Mouse (Mus musculus): ENCODE results near the gene Ppp1r13l. TPM values are rescaled to one million over a fixed set of nuclear protein-coding genes. Genes with fewer than 3 reads are reported as not detected.
A peak's percentile ranks its signal among the peaks of the same experiment; 100 is the strongest.

Gene Ppp1r13l
- polyA plus RNA-seq, 1 experiment from 2014 or later, result 7.8 TPM

DNA sequence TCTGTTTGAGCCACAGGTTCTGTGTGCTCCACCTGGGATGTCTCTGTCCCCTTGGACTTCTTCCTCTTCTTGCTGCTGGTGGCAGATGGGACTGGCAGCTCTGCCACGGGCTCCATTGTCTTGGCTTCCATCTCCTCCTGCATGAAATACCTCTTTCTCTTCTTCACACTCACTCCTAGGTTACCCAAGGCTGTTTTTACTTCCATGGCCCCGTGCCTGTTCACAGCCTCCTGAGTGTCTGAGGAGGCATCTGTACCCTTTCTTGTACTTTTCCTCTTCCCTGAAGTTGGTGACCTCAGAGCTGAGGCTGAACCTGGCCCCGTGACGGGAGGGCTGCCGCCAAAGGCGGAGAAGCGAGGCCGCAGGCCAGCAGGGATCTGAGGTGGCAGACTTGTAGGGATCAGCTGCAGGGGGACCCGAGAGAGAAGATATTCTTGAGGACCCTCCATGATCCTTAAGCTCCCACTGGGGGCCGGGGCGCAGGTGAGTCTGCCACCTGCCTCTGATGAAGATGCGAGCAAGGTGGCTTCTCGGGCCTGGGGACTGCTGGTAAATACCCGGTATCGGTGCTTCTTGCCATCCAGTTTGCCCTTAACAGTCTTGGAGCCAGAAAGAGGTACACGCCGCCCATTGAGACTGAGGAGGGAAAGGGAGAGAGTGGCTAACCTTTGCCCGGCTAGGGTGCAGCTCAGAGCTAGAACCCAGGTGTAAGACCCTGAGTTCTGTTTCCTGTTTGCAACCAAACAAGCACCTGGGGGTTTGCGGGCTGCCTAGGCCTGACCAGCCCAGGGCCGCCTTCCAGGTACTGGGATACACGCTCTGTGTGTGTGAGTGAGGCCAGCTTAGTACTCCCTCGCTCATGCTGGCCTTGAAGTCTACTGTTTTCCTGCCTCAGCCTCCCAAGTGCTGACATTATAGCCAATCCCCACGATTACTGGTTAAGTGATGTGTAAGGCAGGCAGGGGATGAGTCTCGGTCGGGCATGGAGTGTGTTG, 1.9 kb upstream of the Ppp1r13l start:
- Histone ChIP-seq H3K4me1 (ENCODE audit: control insufficient read depth, insufficient read depth, low read length) (peaks cover 28% of the 10 kb centered on the region), H3K9ac (ENCODE audit: low read length) (peak overlapping the region; percentile 81; the same call in 1 of the 2 replicates), H3K4me3 (replicated peaks; ENCODE audit: low read length) (peak overlapping the region; percentile 73; the same call in 1 of the 2 replicates), H3K9me3 (replicated peaks; ENCODE audit: control insufficient read depth, low read length) (no peaks in the 10 kb centered on the region), H3K27ac (ENCODE audit: low read length) (no peak overlapping the region), H3K4me2 (ENCODE audit: low read depth, low read length) (peak overlapping the region; percentile 87), H3K36me3 (ENCODE audit: control insufficient read depth, insufficient read depth, low read length) (peaks cover 18% of the 10 kb centered on the region; the same call in 1 of the 2 replicates), H3K27me3 (ENCODE audit: control insufficient read depth, insufficient read depth, low read length) (no peaks in the 10 kb centered on the region)
- WGBS, result 92% methylated on average over 25 of the region's 25 CpGs
- no peak for ATAC-seq (ENCODE audit: insufficient read depth, low FRiP score)

- Histone ChIP-seq H3K4me2 (ENCODE audit: low read depth, low read length) (peak overlapping the region; percentile 87), H3K27ac (ENCODE audit: low read length) (0 out of 2 replicates have a peak overlapping the region, but pooled peaks have one; percentile 70), H3K4me1 (ENCODE audit: control insufficient read depth, insufficient read depth, low read length) (peaks cover 31% of the 10 kb centered on the region), H3K36me3 (ENCODE audit: control insufficient read depth, insufficient read depth, low read length) (0 out of 2 replicates have a peak, but pooled peaks cover 14% of the 10 kb centered on the region), H3K4me3 (replicated peaks; ENCODE audit: low read length) (peak overlapping the region; percentile 73), H3K27me3 (ENCODE audit: control insufficient read depth, insufficient read depth, low read length) (no peaks in the 10 kb centered on the region), H3K9me3 (replicated peaks; ENCODE audit: control insufficient read depth, low read length) (no peaks in the 10 kb centered on the region), H3K9ac (ENCODE audit: low read length) (peak overlapping the region; percentile 81)
- ATAC-seq (ENCODE audit: insufficient read depth, low FRiP score), result no peak
- WGBS, result 9% methylated on average over 13 of the region's 13 CpGs
Observed at GRCm38 (mm10) chr7:19358634-19359033, 915 bp upstream of the Ppp1r13l start.

GRCm38 (mm10) chr7:19359892-19360641, 518 bp downstream of the Ppp1r13l start:
- H3K4me1 ChIP-seq (ENCODE audit: control insufficient read depth, insufficient read depth, low read length), result peaks cover 36% of the 10 kb centered on the region
- peak overlapping the region; percentile 81 for H3K9ac ChIP-seq (ENCODE audit: low read length)
- peak overlapping the region; percentile 73 for H3K4me3 ChIP-seq (replicated peaks; ENCODE audit: low read length)
- peak overlapping the region; percentile 70 for H3K27ac ChIP-seq (ENCODE audit: low read length)
- peak overlapping the region; percentile 87 for H3K4me2 ChIP-seq (ENCODE audit: low read depth, low read length)
- ATAC-seq (ENCODE audit: insufficient read depth, low FRiP score), result peak; percentile 66
- H3K9me3 ChIP-seq (replicated peaks; ENCODE audit: control insufficient read depth, low read length), result no peaks in the 10 kb centered on the region
- WGBS, result under 1% methylated on average over 44 of the region's 45 CpGs
- H3K36me3 ChIP-seq (ENCODE audit: control insufficient read depth, insufficient read depth, low read length), result 0 out of 2 replicates have a peak, but pooled peaks cover 9% of the 10 kb centered on the region
- no peaks in the 10 kb centered on the region for H3K27me3 ChIP-seq (ENCODE audit: control insufficient read depth, insufficient read depth, low read length)

DNA sequence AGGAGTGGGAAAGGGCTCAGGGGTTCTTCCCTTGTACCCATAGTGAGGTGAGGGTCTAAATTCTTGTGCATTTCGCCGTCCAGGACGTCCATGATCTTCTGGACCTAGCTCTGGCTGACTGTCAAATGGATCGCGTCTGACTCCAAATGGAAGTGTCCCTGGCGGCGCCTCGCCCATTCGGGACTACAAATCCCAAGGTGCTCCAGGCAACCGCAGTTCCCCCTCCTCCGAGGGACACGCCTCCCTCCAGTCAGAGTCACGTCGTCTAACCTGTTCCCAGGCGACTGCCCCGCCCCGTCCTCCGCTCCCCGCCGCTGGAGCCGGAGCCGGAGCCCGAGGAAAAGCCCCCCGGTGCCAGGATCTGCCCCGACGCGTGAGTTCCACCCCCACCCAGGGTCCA, 1.4 kb downstream of the Ppp1r13l start:
- Histone ChIP-seq H3K36me3 (ENCODE audit: control insufficient read depth, insufficient read depth, low read length) (0 out of 2 replicates have a peak, but pooled peaks cover 6% of the 10 kb centered on the region), H3K4me2 (ENCODE audit: low read depth, low read length) (peak overlapping the region; percentile 87), H3K9me3 (replicated peaks; ENCODE audit: control insufficient read depth, low read length) (no peaks in the 10 kb centered on the region), H3K9ac (ENCODE audit: low read length) (peak overlapping the region; percentile 81), H3K4me1 (ENCODE audit: control insufficient read depth, insufficient read depth, low read length) (peaks cover 36% of the 10 kb centered on the region), H3K27ac (ENCODE audit: low read length) (peak overlapping the region; percentile 82), H3K27me3 (ENCODE audit: control insufficient read depth, insufficient read depth, low read length) (no peaks in the 10 kb centered on the region), H3K4me3 (replicated peaks; ENCODE audit: low read length) (peak overlapping the region; percentile 73)
- WGBS, result under 1% methylated on average over 27 of the region's 27 CpGs
- ATAC-seq (ENCODE audit: insufficient read depth, low FRiP score), result peak; percentile 78

GRCm38 (mm10) chr7:19361720-19362119, 2.2 kb downstream of the Ppp1r13l start:
- peak overlapping the region; percentile 87 for H3K4me2 ChIP-seq (ENCODE audit: low read depth, low read length)
- H3K27ac ChIP-seq (ENCODE audit: low read length), result peak overlapping the region; percentile 82
- H3K9me3 ChIP-seq (replicated peaks; ENCODE audit: control insufficient read depth, low read length), result no peaks in the 10 kb centered on the region
- H3K9ac ChIP-seq (ENCODE audit: low read length), result peak overlapping the region; percentile 81
- H3K4me3 ChIP-seq (replicated peaks; ENCODE audit: low read length), result peak overlapping the region; percentile 73
- WGBS, result 11% methylated on average over 16 of the region's 16 CpGs
- H3K27me3 ChIP-seq (ENCODE audit: control insufficient read depth, insufficient read depth, low read length), result no peaks in the 10 kb centered on the region
- H3K4me1 ChIP-seq (ENCODE audit: control insufficient read depth, insufficient read depth, low read length), result peaks cover 36% of the 10 kb centered on the region
- peak; percentile 12; the same call in 1 of the 2 replicates for ATAC-seq (ENCODE audit: insufficient read depth, low FRiP score)
- H3K36me3 ChIP-seq (ENCODE audit: control insufficient read depth, insufficient read depth, low read length), result no peaks in the 10 kb centered on the region

- 43% methylated on average over 4 of the region's 4 CpGs for WGBS
- Histone ChIP-seq H3K9me3 (replicated peaks; ENCODE audit: control insufficient read depth, low read length) (no peaks in the 10 kb centered on the region), H3K27me3 (ENCODE audit: control insufficient read depth, insufficient read depth, low read length) (no peaks in the 10 kb centered on the region), H3K27ac (ENCODE audit: low read length) (peak overlapping the region; percentile 82), H3K36me3 (ENCODE audit: control insufficient read depth, insufficient read depth, low read length) (no peaks in the 10 kb centered on the region), H3K4me1 (ENCODE audit: control insufficient read depth, insufficient read depth, low read length) (peaks cover 36% of the 10 kb centered on the region), H3K9ac (ENCODE audit: low read length) (peak overlapping the region; percentile 81), H3K4me3 (replicated peaks; ENCODE audit: low read length) (peak overlapping the region; percentile 73), H3K4me2 (ENCODE audit: low read depth, low read length) (peak overlapping the region; percentile 87)
- ATAC-seq (ENCODE audit: insufficient read depth, low FRiP score), result no peak
Observed at GRCm38 (mm10) chr7:19362276-19362675, 2.7 kb downstream of the Ppp1r13l start.

DNA sequence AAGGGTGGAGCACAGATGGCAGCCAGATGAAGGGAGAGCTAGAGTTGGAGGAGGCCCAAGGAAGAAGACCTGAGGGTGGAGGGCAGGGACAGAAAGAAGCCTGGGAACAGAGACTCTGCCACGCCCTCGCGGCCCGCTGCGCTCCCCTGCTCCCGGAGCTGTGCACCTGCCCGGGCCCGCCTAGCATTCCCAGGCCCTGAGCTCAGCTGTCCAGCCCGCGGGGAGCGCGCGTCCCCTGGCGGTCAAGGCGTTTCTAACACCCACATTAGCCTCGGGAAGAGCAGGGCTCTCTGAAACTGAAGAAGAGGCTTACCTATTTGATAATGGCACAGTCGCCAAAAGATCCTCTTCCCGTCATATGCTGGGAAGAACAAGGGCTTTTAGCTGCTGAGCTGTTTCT, 4.3 kb downstream of the Ppp1r13l start:
- Histone ChIP-seq H3K4me2 (ENCODE audit: low read depth, low read length) (peak overlapping the region; percentile 87; the same call in 1 of the 2 replicates), H3K9me3 (replicated peaks; ENCODE audit: control insufficient read depth, low read length) (no peaks in the 10 kb centered on the region), H3K27ac (ENCODE audit: low read length) (peak overlapping the region; percentile 82), H3K9ac (ENCODE audit: low read length) (peak overlapping the region; percentile 13; the same call in 1 of the 2 replicates), H3K27me3 (ENCODE audit: control insufficient read depth, insufficient read depth, low read length) (no peaks in the 10 kb centered on the region), H3K4me1 (ENCODE audit: control insufficient read depth, insufficient read depth, low read length) (peaks cover 21% of the 10 kb centered on the region), H3K4me3 (replicated peaks; ENCODE audit: low read length) (no peak overlapping the region; the same call in 1 of the 2 replicates), H3K36me3 (ENCODE audit: control insufficient read depth, insufficient read depth, low read length) (no peaks in the 10 kb centered on the region)
- peak; percentile 41; the same call in 1 of the 2 replicates for ATAC-seq (ENCODE audit: insufficient read depth, low FRiP score)
- 4% methylated on average over 18 of the region's 18 CpGs for WGBS

GRCm38 (mm10) chr7:19365376-19365775, 5.8 kb downstream of the Ppp1r13l start:
- WGBS, result 62% methylated on average over 4 of the region's 4 CpGs
- H3K27ac ChIP-seq (ENCODE audit: low read length), result peak overlapping the region; percentile 72
- H3K9ac ChIP-seq (ENCODE audit: low read length), result no peak overlapping the region
- no peaks in the 10 kb centered on the region for H3K9me3 ChIP-seq (replicated peaks; ENCODE audit: control insufficient read depth, low read length)
- H3K4me3 ChIP-seq (replicated peaks; ENCODE audit: low read length), result no peak overlapping the region
- H3K27me3 ChIP-seq (ENCODE audit: control insufficient read depth, insufficient read depth, low read length), result no peaks in the 10 kb centered on the region
- no peak overlapping the region for H3K4me2 ChIP-seq (ENCODE audit: low read depth, low read length)
- ATAC-seq (ENCODE audit: insufficient read depth, low FRiP score), result no peak
- peaks cover 24% of the 10 kb centered on the region for H3K4me1 ChIP-seq (ENCODE audit: control insufficient read depth, insufficient read depth, low read length)
- no peaks in the 10 kb centered on the region for H3K36me3 ChIP-seq (ENCODE audit: control insufficient read depth, insufficient read depth, low read length)
